Mouse (Mus musculus) cerebellum, adult 9-11 months (tissue): ENCODE measurements at regions not wholly inside any gene's neighbourhood (a gene's known extent, or its start where the extent isn't known, plus 50 kb on each side); places are given as distances from the start of the nearest gene placed in this dataset.

Experiments
- DNase-seq: peaks from one replicate; pipeline ENCODE4 v3.0.0; 2022

- peak; percentile 15 for DNase-seq
Observed at GRCm38 (mm10) chr6:121560852-121561251, 74.3 kb upstream of the A2m start.

GRCm38 (mm10) chr6:121560393-121560793, 74.8 kb upstream of the A2m start:
- peak; percentile 39 for DNase-seq

- no peak for DNase-seq
Observed at GRCm38 (mm10) chr6:121556481-121556880, 78.7 kb upstream of the A2m start.

GRCm38 (mm10) chr6:121553501-121554132, 80.1 kb upstream of the Iqsec3 start:
- DNase-seq = no peak

- DNase-seq = no peak
Observed at GRCm38 (mm10) chr6:121533521-121533920, 60.0 kb upstream of the Iqsec3 start.

GRCm38 (mm10) chr6:121532926-121533325, 59.4 kb upstream of the Iqsec3 start:
- peak; percentile 37 for DNase-seq

- DNase-seq = no peak
Observed at GRCm38 (mm10) chr6:121531825-121532389, 58.4 kb upstream of the Iqsec3 start.

- DNase-seq = no peak
Observed at GRCm38 (mm10) chr6:121527281-121527680, 53.8 kb upstream of the Iqsec3 start.

- DNase-seq = no peak
Observed at GRCm38 (mm10) chr6:121526121-121526520, 52.6 kb upstream of the Iqsec3 start.

- no peak for DNase-seq
Observed at GRCm38 (mm10) chr6:121524613-121524970, 51.1 kb upstream of the Iqsec3 start.

- peak; percentile 11 for DNase-seq
Observed at GRCm38 (mm10) chr6:121523882-121524612, 50.6 kb upstream of the Iqsec3 start.
